Mouse (Mus musculus) fat pad, adult 2 months (tissue): ENCODE results near the gene Lrp2.

Experiments used
- DNase-seq: peaks from one replicate; pipeline ENCODE4 v3.0.0-alpha.2; 2011; ENCODE audit warnings: low read depth, low spot score; ENCODE audit errors: extremely low read depth

Gene Lrp2

DNA sequence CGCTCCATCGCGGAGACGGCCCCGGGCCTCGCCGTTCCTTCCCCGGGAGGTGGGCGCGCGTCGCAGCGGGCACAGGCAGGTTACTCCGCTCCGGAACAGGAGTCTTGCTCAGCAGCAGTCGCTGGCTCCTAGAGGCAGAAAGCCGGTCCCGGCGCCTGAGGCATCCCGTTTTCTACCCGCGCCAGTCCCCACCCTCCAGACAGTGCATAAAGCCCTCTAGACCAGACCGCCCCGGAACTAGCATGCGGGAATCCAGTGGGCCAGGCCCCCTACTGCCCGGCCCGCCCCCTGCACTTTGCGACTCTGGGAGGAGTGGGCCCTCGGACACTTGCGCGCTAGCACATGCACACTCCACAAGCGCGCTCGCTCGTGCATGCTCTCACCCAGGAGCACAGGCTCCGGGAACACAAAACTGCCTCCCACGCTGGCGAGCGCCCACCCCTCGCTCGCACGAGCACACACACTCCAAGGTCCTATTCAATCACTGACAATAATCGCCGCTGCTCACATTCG lies at the start of gene Lrp2:
Lrp2 (minus strand) TSS at position 180 of the 513 bp plus-strand sequence.
- DNase-seq: no peak

DNA sequence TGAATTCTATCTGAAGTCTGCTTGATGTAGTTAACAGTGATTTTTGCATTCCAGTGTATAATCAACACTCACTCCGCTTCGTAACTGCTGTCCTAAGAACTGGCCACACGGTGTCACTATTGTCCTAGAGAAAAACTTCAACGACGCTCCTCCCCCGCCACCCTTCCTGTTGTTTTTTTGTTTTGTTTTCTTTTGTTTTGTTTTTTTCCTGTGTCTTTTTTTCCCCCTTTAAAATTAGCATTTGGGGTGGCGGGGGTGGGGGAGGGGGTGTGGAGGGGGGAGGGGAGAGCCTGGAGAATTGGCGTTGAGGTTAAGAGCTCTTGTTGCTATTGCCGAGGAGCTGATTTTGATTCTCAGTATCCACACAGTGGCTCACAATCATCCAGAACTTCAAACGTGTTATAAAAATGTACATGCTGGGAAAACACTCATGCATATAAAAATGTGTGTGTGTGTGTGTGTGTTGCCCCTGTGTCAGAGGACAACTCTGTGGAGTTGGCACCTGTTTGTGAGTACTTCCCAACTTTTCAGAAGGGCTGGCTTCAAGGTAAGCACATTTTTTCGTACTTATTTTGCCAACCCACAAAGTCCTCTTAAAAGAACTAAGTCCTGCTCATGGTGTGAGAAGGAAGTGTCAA lies 49.3 kb upstream of the Lrp2 start:
- DNase-seq: no peak

DNA sequence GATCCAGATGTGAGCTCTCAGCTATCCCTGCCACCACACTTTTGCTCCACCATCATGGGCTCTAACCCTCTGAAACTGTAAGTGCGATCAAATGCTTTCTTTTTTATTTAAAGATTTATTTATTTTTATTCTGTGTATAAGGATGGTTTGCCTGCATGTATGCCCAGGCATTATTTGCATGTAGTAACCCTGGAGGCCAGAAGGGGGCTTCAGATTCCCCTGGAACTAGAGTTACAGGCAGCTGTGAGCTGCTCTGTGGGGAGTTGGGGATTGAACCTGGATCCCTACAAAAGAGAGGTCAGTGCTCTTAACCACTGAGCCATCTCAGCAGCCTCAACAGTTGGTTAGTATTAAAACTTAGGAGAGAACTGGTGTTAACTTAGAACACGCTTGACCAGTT lies 45.6 kb upstream of the Lrp2 start:
- DNase-seq: no peak

DNA sequence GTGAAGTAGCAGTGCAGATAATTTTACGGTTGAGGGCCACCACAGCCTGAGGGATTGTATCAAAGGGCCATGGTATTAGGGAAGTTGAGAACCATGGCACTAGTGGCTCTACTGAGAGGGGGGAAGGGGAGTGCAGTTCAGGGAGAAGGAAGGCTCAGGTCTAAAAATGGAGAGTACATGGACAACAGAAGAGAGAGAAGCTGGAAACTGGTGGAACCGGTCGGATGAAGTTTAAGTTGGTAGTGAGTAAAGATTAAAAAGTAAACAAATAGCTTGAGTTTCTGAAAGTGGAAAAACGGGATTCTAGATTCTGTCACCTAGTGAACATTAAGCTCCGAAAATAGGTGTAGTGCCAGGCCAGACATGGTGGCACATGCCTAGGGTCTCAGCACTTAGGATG lies 44.9 kb upstream of the Lrp2 start:
- peak; percentile 42 for DNase-seq

DNA sequence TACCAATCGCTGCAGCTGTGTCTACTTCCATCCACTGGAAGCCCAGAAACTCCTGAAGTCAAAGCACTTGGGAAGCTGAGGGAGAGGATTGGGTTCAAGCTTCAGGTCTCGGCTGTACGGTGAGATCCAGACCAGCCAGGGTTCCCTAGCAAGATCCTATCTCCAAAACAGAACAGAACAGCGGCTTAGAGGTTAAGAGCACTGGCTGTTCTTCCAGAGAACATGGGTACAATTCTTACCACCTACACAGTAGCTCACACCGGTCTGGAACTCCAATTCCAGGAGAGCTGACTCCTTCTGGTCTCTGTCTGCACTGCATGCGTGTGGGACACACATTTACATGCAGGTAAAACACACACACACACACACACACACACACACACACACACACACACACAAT lies 44.0 kb upstream of the Lrp2 start:
- DNase-seq: peak; percentile 74

DNA sequence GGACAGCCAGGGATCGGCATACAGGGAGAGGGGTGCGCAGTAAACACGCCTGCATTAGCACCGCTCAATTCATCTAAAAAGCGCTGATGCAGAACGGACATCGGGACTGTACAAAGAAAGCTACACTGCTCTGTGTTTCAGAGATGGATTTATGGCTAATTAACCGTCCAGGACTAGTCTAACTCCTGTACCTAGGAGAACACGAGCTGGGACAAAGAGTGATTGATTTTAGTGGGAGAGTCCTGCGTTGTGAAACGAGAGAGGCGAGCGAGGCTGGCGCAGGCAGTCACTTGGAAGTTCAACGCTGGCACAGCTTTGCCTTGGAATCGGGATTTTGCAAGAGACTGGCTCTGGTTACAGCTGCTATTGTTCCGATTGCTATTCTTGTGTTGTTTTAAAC lies 43.4 kb upstream of the Lrp2 start:
- peak; percentile 87 for DNase-seq

DNA sequence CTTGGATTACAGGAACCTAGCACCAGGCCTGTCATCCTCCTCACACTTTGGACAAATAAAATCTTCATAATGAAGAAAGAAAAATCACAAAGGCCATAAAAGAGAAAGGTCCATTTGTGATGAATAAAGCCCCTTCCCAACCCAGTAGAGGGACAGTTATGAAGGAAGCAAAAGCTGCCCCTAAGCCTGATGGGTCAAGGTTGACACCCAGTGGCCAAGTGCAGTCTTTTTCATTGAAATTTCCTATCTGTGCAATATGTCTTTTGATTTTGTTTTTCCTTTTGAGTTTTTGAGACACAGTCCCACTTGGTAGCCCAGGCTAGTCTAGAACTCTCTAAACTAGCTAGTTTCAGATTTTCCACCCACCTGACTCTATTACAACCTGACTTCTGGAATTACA lies 33.4 kb upstream of the Lrp2 start:
- no peak for DNase-seq

DNA sequence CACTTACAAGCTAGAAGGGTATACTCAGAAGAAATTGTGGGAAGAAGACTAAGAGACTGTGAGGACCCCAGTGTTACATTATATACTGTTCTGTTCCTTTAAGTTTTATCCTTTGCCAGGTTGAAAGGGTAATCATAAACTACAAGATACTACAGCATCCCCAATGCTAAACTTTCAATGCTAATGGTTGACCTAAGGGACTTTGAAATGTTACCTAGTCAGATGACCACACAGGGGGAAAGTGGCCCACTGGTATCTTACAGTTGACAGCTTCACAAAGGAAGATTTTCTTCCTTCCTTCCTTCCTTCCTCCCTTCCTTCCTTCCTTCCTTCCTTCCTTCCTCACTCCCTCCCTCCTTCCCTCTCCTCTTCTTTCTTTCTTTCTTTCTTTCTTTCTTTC lies 32.5 kb upstream of the Lrp2 start:
- no peak for DNase-seq

DNA sequence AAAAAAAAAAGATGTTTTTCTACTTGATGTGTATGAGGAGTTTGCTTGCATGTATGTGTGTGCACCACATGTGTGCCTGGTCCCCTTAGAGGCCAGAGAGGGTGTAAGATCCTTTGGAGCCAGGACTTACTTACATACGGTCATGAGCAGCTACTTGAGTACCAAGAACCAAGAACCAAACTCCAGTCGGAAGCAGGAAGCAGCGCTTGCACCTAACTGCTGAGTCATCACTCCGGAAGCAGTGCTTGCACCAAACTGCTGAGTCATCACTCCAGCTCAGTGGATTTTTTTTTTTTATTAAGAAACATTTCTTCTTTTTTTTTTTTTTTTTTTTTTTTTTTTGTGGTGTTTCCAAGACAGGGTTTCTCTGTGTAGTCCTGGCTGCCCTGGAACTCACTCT lies 27.4 kb upstream of the Lrp2 start:
- DNase-seq: no peak

DNA sequence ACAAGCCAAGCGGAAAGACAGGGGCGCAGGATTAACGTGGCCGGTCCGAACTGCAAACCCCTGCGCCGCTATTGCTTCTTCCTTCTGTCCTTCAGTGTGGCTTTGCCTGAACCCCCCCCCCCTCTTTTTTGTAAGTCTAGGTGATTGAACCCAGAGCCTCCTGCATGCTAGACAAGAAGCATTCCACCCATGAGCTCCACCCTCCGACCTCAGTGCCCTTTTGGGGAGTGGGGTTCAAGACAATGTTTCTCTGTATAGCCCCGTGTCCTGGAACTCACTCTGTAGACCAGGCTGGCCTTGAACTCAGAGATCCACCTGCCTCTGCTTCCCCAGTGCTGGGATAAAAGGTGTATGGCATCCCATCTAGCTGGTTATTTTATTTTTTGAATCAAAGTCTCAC lies 26.9 kb upstream of the Lrp2 start:
- DNase-seq: no peak

DNA sequence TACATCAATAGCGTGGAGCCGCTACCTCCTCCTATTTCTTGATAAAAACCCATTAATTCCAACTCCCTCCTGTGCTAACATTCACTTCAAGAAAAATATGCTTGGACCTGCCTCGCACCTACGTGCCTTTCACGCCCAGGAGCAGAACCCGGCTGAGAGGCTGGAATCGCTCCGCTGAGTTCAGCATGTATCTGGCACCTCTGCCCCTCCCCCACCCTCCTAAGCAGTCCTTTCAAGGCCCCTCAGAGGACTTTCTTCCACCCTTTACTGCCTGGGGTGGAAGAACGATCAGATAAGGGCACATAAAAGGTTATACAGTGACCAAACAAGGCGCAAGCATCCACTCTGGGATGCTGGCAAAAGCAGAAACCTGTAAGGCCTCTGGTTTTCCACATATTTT lies 26.4 kb upstream of the Lrp2 start:
- no peak for DNase-seq

DNA sequence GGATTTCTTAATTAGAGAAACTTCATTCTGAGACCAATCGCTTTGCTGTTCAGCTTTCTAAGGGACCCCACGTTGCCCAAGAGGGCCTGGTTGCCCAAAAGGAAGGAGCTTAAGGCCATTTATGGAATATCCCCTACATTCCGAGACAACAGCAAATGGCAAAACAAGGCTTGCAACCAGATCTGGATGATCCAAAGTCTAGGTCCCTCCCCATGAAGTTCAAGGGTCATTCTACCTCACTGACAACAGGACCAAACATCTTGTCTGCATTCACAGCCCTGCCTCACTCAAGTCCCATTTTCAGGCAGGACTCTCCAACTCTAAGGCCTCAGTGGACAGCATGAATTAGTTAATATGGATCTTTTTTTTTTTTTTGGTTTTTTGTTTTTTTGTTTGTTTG lies 20.8 kb upstream of the Lrp2 start:
- DNase-seq: no peak

DNA sequence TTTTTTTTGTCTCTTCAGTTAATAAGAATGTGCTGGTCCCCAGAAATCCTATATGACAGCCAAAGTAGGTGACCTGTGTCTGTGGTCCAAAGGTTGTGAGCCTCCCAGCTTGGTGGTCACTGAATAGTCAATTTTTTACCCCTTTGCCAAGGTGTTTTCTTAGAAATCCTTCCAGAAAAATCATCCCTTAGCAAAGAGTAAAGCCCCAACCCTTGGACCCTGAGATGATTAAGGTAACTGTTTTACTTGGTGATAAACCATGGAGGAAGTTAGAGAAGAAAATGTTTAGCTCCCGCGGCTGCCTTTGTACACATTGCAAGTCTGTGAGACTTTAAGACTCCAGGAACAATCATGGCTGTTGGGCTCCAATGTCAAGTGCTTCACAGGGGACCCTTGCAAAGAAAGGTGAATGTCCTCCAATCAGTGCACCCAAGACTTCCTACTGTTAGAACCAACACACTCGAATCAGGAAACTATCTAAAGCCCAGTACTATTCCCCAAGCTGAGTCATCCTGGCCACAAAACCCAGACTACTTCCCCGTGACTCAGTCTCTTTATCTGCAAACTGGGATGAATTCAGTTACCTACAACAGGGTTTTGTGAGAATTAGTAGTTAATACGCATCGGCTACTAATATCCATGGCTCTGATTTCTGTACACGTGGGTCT lies 18.0 kb upstream of the Lrp2 start:
- no peak for DNase-seq

DNA sequence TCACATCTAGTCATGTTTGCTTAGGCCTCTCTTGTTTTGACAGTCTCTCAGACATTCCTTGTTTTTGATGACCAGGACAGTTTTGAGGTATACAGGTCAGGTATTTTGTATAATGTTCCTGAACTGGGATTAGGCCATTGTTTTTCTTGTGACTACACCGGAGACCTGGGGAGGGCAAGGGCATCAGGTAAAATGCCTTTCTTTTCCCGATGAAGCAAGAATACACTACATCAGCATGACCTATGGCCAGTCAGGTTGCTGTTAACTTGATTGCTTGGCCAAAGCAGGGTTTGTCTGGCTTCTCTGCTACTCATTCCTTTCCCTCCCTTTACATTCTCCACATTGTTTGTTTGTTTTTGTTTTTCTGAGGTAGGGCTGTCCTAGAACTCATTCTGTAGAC lies 7.3 kb upstream of the Lrp2 start:
- DNase-seq: no peak

DNA sequence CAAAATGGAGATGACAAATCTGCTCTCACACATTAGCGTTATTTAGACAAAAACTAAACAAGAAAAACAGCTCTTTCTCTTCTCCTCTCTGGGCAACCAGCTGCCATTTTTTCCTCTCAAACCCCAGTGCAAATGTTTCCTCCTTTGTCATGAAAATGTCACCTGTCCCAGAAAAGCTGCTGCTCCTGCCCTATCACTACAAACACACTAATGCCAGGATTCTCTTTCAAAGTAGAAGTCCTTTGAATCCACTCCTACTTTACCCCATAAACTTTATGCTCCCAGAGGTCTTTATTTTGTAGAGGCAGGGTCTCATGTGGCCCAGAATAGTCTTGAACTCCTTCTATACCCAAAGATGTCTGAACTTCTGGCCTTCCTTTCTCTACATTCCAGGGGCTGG lies 6.7 kb upstream of the Lrp2 start:
- no peak for DNase-seq

DNA sequence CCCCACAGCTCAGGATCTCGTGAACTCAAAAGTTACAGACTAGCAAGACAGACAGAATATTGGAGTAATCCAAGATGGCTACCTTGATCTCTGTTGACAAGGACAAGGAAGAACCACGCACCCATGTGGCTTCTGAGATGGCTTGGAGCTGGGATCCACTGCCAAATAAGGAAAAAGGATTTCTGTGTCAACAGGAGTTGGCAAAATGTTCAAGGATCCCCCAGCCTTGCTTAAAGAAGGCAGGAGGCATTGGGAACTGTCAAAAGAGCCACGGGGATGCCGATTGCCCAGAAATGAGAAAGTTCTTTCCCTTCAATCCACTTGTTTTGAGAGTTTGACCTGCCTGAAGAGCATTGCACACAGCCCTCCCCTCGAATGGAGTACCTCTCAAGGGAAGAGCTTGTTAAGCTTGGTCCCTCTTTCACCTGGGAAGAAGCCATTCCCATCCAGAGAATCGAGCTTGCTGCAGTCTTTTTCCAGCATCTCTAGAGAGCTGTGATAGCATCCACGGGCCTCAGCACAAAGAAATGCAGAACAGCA lies 6.2 kb upstream of the Lrp2 start:
- no peak for DNase-seq

DNA sequence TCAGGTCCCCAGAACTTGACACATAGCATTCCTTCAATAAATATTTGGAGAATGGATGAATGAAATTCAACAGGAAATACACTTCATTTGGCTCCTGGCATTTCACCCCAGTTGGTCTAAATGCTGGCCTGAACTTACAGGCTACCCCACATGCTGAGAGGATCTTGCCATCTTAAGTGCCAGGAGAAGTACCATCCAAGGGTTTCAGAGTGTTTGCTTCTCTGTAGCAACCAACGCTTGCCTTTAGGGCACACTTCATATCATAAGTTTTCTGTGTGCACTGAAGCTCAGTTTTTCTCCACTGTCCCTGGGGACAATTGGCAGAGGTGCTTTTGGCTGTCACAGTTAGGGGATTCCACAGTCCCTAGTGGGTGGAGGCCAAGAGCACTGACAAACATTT lies 4.7 kb upstream of the Lrp2 start:
- no peak for DNase-seq

DNA sequence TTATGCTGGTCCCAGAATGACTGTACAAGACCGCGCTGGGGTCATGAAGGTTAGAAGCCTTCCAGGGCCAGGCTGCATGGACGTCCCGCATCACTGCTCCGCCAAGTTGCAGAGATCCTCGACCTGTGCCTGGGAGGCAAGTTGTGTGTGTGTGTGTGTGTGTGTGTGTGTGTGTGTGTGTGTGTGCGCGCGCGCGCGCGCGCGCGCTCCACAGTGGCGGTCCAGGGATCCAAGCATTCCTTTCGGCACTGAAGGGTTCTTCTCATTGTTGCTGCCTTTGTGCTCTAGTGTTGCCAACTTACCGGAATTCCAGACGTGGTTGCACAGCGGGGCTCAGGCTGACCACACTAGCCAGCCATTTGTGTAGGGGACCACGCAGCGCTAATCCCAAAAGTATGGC lies 2.0 kb upstream of the Lrp2 start:
- no peak for DNase-seq

DNA sequence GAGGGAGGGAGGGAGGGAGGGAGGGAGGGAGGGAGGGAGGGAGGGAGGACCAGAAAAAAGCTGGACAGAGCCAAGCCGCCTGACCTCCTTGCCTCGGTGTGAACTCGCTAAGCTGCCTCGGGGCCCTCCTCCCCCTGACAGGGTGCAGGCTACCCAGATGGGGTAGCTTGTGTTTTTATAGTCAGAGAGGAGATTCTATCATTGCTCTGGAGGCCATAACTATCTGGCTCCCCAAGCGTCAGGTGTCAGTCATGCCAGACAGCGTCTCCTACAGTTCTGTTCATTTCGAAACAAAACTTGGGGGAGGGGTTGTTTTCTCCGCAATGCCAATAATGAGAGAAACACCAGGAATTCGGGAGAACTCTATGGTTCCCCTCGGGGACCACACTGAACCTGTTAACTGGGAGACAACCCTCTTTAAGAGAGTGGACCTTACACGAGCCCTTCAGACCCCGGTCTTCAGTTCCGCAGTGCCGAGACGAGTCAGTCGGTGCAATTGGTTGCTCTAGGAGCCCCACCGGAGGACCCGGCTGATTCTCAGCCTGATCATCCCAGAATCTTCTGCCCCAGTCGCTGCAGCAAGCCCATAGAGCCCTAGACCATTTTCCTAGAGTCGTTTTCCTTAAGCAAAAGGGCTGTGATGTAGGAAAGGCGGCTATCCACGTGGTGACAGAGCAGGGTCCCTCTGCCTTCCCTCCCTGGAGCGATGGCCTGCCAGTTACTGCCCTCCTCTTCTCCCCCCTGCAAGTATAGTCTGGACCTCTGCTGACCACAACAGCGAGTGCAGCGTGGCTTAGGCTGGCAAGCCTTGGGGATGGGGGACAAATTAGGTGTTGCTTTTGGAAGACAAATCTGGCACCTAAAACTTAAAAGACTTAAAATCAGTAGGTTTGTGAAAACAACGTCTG lies 1.2 kb upstream of the Lrp2 start:
- DNase-seq: no peak

DNA sequence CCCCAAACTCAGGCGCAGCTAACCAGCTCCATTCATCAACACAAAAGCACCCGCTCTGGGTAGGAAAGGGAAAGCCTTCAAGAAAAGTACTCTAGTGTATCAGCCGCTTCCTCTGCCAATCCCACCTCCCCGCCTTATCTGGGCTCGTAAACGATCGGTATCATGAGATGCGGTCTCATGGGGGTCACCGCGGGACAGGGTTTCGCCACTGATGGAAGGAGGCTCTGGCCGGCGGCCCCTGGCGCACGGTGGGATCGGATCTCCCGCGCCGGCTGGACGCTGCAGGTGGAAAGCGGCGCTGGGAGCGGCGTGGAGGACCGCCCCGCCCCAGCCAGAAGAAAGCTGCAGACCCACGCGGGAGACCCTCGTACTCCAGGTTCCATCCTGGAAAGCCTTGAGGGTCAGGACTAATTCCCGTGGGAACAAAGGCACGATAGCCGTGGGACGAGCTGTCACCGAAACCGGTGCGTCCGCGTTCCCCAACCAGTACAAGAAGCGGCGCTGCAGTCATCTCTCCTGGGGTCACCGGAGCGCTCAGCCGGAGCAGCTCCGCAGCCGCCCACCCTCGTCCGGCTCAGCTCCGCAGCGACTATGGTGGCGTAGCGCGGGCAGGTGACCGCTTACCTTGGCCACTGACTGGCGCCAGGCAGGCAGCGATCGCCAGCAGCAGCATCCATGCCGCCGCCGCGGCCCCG lies 527 bp downstream of the Lrp2 start:
- no peak for DNase-seq
